Mouse (Mus musculus): ENCODE results near the gene Ndufb10.
"Not testable (repeated sequence)": the region's sequence is repeated elsewhere in the genome, so short reads cannot be mapped to it uniquely, and the experiment has no call there.

Ndufb10 gene

DNA sequence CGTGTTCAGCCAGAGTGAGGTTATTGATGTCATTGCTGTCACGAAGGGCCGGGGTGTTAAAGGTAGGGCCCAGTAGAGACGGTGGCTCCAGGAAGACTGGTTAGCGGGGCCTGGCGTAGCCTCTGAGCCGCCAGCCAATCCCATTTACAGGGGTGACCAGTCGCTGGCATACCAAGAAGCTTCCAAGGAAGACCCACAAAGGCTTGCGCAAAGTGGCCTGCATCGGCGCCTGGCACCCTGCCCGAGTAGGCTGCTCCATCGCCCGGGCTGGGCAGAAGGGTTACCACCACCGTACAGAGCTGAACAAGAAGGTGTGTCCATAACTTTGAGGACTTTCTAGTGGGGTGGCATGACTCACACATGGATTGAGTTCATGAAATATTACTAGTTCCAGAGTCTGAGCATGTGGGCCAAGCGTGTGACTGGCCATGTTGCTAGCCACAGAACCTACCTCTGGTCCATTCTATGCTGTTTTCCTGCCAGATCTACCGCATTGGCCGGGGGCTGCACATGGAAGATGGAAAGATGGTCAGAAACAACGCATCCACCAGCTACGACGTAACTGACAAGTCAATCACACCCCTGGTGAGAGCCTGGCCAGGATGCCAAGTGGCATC is 9.3 kb upstream of the Ndufb10 start:
- no peak for DNase-seq

DNA sequence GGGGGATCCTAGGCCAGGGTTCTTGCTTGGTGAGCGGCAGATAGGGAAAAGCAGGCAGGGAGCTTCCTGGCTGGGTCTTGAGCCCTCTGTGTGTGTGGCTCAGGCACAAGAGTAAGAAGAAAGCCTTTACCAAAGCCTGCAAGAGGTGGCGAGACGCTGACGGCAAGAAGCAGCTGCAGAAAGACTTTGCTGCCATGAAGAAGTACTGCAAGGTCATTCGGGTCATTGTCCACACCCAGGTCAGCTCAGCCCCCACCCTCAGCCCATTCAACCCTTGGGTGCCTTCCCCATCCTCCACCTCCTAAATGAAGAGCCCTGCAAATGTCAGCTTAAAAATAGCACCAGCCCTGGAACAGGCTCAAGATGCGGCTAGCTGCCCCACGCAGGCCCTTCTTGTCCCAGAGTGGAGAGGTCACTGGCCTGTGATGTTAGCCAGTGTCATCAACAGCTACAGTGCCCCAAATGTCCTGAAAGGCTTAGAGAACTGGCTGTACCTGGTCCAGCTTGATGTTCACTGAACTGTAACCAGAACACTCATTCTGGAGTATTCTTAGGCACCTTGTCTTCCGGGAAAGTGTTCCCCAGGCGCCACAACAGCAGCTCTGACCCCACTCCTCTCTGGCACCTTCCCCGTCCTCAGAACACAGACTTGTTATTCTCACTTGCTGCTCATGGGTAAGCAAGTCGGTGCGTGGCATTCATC is 8.1 kb upstream of the Ndufb10 start:
- no peak for DNase-seq

DNA sequence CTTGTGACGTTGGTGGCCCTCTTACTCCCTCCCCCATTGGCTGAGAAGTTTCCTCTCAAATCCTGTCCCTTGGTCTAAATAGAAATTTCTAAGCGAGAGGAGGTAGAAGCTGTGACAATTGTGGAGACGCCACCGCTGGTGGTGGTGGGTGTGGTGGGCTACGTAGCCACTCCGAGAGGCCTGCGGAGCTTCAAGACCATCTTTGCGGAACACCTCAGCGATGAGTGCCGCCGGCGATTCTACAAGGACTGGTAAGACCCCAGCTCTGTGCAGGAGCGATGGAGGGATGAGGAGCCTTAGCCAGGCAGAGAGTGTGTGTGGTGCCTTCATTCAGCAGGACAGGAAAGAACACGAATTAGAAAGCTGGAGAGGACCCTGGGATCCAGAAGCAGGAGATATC is 6.5 kb upstream of the Ndufb10 start:
- DNase-seq, result no peak

DNA sequence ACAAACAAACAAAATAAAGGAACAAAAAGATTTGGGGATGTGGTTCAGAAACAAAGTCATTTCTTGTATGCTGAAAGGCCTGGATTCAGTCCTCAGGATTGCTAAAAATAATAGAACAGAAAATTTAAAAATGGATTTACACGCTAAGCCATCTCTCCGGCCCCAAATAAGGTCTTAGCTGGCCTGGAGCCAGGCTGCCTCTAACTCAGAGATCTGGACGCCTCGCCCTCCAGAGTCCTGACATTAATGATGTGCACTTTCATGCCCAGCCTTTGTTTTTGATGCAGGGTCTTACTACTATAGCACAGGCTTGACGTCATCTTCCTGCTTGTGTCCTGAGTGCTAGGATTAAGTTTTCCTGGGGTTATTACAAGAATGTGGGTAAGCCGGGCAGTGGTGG is 4.8 kb upstream of the Ndufb10 start:
- no peak for DNase-seq

DNA sequence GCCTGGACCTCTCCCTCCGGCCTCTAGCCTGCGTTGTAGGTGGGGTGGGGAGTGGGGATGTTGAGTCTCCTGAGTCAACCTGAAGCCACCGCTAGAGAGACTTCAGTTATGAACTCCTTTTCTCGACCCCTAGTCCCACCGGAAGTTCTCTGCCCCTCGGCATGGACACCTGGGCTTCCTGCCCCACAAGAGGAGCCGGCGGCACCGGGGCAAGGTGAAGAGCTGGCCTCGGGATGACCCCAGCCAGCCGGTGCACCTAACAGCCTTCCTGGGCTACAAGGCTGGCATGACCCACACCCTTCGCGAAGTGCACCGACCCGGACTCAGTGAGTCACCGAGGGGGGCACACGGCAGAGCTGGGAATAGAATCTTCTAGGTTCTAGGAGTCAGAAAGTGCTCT is 3.9 kb upstream of the Ndufb10 start:
- DNase-seq, result no peak

DNA sequence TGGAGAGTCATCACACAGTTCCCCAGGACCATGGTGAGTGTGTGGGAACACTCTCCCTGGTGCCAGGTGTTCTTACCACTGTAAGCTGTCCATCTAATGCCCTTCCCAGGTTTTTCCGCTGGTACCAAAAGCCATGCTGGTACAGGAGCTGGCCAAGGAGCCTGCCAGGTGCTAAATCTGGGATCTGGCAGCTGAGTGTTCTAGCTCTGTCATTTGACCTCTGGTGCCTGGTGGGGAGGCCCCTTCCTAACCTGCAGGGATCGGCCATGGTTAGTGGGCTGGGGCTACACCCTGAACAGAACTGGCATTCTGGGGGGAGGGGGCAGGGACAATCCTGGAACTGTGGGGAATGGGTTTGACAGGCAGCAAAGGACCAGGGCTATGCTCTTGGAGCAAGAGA is 3.3 kb upstream of the Ndufb10 start, which contains the start of gene Rpl3l:
TSS of gene Rpl3l (plus strand) at position 203 of the 400 bp plus-strand sequence.
- DNase-seq, result no peak

DNA sequence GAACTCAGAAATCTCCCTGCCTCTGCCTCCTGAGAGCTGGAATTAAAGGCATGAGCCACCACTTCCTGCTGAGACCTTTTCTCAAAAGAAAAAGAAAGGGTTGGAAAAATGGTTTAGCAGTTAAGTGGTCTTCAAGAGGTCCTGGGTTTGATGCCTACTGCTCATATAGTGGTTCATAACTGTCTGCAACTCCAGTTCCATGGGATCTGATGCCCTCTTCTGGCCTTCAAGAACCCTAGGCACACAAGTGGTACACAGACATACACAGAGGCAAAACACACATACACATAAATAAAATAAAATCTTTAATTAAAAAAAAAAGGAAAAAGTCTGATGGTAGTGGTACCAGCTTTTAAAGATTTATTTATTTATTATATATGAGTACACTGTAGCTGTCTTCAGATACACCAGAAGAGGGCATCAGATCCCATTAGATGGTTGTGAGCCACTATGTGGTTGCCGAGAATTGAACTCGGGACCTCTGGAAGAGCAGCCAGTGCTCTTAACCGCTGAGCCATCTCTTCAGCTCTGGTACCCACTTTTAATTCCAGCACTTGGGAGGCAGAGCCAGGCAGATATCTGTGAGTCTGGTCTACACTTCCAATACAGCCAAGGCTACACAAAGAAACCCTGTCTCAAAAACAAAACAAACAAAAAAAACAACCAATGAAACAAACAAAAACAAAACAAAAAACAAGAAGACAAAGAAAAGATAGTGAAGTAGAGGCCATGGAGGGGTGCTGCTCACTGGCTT is 1.5 kb upstream of the Ndufb10 start:
- no peak for DNase-seq

DNA sequence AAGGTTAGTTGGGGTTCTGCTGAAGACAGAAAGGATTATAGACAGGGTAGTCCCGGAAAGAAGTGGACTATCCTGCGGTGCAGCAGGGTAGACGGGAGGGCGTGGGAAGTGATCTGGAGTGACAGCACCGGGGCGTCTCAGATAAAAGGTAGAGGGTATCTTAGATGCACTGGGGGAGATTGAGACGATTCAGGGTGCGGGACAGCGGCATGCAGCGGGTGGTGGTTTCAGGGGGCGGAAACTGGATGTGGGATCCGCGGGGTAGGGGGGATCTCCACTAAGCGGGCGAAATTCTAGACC is 447 bp downstream of the Ndufb10 start:
- peak; percentile 33 for DNase-seq

DNA sequence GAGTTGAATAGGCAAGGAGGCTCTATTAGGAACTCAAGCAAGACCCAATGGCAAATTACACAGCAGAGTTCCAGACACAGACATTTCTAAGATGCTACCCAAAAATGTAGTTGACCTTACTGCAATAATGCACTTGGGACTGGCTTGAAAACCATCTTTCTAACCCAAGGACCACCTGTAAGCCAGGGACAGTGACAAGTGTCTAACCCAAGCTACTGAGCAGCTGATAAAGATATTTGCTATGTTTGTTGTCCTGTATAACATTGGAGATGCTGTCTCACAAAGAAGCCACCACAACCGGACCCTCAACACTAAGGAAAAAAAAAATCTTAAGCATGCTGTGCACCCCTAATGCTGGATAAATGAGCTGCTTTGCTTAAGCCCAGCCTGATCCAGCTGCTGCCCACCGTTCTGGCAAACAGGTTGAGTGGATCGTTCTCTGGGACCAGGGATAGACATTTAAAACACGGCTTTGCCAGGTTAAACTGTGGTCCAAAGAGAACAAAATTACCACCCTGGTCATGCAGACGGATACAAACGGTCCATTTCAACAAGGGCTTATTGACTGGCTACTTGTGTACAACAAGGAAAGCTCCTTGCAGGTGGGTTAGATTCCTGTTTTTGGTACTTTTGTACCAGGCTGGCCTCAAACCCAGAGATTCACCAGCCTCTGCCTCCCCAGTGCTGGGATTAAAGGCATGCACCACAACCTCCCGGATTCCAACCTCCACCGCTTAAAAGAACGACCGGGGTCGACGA is 977 bp downstream of the Ndufb10 start:
- DNase-seq, result no peak

DNA sequence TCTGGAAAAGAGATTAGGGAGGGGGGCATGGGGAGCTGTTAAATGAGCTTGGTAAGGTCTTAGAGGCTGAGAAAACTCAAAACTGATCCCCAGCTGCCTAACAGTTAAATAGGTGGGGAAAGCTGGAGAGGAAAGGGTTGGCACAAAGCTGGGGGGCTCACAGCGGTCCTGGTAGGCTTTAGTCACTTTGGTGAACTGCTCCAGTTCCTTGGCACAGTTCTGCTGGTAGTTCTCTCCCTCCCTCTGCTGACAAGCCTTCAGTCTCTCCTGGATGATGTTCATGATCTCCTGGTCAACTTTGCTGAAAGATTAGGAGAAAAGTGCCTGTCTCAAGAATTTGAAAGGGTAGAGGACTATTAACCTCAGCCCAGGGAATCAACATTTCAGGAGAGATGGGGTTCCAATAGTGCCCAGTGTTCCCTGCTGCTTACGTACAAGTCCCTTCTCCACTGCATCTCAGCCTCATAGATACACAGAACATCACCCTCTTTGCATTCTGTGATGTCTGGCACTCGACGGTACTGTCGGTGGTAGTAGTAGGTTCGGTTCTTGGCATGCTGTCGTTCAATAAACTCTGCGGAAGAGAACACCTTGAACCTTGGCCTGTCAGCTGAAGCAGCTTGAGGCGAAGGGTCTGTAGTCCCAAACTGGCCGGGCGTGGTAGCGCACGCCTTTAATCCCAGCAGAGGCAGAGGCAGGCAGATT is 1.9 kb downstream of the Ndufb10 start:
- no peak for DNase-seq

DNA sequence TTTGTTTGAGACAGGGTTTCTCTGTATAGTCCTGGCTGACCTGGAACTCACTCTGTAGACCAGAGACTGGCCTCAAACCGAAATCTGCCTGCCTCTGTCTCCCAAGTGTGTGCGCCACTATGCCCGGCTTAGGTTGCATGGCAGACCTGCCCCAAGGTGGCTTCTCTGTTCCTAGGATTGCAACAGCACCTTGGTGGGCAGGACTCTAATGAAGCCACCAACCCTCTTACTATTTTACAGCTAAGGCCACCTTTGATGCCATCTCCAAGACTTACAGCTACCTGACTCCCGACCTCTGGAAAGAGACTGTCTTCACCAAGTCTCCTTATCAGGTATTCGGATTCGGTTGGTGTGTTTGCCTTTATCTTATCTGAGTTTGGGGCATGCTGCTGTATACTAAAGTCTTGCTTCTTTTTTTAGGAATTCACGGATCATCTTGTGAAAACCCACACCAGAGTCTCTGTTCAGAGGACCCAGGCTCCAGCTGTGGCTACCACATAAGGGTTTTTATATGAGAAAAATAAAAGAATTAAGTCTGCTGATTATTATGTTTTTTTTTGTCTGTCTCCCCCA is 2.8 kb downstream of the Ndufb10 start:
- not testable (repeated sequence) for DNase-seq

DNA sequence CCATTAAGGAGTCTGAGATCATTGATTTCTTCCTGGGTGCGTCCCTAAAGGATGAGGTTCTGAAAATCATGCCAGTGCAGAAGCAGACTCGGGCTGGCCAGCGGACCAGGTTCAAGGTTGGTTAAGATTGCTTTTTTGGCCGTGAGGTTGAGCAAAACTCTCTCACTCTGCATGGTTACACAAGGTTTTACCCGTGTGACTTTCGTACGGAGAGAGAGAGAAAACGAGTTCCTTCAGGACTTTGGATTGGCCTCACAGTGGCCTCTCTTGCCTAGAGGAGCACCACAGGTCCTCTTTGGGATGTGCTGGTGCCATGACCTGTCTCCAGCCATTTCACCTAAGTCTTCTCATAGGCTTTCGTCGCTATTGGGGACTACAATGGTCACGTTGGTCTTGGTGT is 3.7 kb downstream of the Ndufb10 start:
- not testable (repeated sequence) for DNase-seq

DNA sequence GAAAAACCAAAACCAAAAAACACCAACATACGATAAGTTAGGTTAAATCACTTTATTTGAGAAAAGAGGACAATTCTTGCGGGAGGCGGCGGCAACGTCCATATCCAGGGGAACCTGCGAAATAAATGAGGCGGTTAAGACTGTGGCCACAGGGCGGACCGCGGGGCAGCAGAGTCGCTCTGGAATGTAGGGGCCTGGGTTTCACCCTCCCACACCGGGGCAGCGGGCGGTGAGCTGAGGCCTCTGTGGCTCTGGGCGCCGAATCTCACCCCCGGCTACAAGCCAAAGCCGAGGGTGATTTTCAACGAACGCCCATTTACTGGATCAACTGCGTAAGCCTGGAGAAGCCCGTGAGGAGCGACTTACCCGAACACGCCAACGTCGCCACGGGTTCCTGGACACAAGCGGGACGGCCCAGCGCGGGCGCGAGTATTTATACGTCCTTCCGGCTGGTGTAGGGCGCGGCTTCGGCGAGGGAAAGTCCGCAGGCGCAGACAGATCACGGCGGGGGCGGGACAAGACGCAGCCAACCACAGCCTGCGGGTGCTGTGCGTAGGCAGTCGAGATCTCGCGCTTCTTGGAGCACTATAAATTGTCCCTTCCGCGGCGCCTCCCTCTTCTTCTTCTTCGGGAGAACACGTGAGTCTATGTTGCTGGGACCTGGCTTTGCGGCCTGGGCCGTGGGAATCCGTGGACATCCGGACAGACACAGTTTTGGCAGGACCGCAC is 4.6 kb downstream of the Ndufb10 start:
- peak; percentile 99 for DNase-seq

DNA sequence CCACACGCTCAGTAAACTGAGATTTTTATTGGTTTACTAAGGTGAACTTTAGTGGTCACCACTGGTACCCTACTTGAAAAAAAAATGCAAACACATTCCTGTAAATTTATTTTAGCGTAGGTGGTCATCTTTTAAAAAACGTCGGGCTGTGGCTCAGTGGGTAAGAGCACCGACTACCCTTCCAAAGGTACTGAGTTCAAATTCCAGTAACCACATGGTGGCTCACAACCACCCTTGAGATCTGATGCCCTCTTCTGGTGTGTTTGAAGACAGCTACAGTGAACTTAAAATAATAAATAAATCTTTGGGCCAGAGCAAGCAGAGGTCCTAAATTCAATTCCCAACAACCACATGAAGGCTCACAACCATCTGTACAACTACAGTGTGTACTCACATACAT is 5.3 kb downstream of the Ndufb10 start:
- not testable (repeated sequence) for DNase-seq

DNA sequence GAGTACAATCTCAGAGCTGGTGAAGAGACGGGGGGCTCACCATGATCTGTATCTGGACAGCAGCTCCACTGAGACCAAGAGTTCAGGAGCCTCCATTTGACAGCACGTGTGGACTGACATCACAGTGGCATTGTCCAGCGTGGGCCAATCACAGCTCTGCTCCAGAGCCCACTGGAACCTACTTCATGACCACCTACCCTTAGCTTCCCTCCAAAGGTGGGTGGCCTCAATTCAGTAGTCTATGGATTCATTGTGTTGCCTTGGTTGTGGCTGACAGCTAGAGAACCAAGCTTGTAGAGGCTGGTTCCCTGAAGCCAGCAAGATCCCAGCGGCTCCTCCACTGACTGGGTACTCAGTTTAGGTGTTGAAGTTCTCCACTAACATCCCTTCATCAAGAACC is 6.3 kb downstream of the Ndufb10 start, which contains the start of the genes Rnf151 and Rps2:
TSS of gene Rnf151 (minus strand) at position 121 of the 400 bp plus-strand sequence.
TSS of gene Rps2 (plus strand) at position 174 of the 400 bp plus-strand sequence.
- DNase-seq, result no peak

DNA sequence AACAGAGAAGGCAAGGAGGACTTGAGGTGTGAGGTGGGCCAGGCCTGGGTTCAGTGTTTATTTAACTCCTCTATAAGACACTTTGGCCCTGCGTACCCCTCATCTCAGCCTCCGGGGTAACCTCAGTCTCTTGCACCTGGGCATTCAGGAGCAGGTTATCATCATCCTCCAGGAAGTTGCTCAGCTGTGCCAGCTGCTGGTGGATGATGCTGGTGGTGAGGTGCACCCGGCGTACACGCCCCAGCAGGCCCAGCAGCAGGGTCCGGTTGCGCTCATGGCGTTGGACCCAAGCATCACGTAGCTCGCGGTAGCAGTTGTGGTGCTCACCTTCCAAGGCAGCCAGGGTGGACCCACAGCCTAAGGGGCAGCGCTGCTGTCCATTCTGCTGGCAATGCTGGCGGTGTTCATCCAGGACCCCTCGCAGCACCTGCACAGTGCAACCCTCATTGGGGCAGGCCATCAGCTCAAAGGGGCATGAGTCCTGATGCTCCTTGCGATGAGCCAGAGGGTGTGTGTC is 8.1 kb downstream of the Ndufb10 start:
- DNase-seq, result no peak

DNA sequence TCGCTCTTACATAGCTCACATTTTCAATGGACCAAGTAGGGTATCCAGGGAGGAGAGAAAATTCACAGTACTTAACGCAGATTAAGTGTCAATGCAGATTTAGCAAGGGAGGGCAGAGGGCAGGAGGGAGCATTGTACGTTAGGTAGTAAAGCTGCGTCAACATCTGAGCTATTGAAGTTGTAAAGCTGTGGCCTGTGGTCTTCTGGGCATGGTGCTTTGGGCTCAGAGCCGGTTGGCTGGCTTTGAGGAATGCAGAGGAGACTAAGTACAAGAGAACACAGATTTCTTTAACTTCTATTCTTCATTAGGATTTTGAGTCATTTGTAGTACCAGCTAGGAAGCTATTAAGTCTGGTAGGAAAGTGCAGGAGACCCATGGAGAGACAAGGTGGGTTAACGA is 8.7 kb downstream of the Ndufb10 start:
- DNase-seq, result no peak

DNA sequence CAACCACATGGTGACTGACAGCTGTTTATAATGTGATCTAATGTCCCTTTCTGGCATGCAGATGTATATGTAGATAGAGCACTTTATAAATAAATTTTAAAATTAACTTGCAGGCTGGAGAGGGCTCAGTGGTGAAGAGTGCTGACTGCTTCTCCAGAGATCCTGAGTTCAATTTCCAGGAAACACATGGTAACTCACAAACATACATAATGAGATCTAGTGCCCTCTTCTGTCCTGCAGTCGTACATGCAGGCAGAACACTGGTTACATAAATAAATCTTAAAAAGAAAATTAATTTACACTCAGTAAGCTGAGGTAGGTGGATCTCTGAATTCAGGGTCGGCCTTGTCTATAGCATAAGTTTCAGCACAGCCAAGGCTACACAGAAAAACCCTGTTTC is 15.6 kb downstream of the Ndufb10 start:
- no peak for DNase-seq

DNA sequence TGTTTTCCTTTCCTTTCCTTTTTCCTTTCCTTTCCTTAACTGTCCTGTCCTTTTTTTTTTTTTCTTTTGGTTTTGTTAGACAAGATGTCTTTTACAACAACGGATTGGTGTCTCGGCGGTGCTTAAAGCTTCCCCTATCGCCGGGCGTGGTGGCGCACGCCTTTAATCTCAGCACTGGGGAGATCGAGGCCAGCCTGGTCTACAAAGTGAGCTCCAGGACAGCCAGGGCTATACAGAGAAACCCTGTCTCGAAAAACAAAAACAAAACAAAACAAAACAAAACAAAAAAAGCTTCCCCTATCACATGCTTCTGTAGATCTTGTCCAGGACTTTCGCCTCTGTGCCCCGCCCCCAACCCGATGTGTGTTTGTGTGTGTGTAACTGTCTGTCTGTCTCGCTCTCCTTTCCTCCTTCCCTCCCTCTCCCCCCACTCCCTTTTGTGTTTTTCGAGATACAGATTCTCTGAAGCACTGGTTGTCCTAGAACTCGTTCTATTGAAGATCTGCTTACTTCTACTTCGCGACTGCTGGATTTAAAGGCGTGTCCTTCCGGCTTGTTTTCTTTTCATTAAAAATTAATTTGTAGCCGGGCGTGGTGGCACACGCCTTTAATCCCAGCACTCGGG is 16.4 kb downstream of the Ndufb10 start:
- DNase-seq, result no peak

DNA sequence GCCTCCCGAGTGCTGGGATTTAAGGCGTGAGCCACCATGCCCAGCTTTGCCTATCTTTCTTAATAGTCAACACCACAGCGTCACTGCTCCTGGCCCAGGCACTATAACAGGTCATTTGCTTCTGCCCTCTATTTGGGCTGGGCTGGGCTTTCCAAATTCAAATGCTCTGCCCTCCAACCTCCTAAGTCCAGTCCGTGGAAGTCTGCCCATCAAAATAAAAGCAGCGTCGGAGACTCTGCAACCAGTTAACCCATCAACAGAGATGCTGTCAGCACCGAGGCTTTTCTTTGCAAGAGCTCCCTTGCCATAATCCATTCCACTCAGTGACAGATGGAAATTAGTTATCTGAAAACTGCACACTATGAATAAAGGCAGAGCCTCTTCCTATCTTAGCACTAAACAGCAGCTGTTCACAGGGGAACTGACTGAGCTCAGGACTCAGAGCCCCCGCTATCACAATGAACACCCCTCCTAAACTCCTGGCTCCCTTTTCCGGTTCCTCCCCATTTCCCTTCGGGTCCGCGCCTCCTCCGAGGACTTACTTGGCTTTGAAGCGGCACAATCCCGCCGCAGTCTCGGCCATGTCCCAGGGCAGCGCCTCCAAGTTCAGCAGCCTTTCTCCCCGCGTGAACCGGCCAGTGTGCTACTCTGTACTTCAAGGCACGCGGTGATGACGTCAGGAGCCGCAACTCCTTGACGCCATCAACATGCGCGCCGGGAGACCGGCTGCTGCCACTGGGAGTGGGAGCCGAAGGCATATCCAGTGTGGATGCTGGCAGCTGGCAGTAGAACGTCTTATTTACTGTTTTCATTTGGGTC is 17.1 kb downstream of the Ndufb10 start, which contains the start of gene Tbl3:
TSS of gene Tbl3 (minus strand) at position 679 of the 819 bp plus-strand sequence.
- peak; percentile 94 for DNase-seq
